In the genomic region with DNA sequence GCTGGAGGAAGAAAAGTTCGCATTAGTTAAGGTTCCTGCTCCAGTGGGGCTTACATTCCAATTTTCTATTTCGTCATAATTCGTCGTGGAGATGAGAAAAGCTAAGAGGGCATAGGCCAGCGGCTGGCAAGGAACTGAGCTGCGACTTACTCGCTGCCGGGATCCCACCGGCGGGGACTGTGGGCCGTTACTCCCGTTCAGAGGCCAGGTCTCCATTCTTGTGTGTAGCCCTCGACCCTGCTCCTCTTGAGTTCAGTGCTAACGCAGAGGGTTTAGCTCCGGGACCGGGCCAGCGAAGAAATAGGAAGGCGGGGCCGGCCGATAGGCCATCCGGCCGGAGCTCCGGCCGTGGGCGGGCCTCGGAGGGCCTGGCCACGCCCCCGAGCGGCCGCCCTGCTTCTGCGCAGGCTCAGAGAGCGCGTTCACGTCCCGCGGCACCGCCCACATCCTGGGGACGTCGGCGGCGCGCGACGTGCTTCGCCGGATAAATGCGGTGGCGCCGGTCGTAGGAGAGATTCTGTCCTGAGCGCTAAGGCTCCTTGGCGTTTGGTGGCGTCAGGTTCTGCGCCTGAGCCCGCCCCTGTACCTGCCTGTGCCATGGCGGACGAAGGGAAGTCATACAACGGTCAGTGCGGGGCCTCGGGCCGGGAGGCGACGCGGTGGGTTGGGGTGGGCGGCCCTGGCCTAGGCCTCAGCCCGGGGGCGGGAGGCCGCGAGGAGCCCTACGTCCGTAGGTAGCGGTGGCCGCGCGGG, we compare ENCODE assay signal across 8 mouse cellular contexts. TPM values are rescaled to one million over a fixed set of nuclear protein-coding genes. Genes with fewer than 3 reads are reported as not detected.
DNase-seq lines count a peak whose midpoint lies in the region; ATAC-seq and TF ChIP-seq lines count a peak whose summit lies in the region.

A gene (plus strand): TSS at position 439 of the 753 bp plus-strand sequence.

- TF ChIP-seq CTCF in testis, adult 2 months (IDR thresholded peaks at IDR 0.05; ENCODE audit: control insufficient read depth, insufficient read depth, insufficient replicate concordance, low read depth, low read length) = no peak

- peak; percentile 98 for TF ChIP-seq POLR2A in testis, adult 2 months (IDR thresholded peaks at IDR 0.05; ENCODE audit: control insufficient read depth, low read depth, low read length)

- peaks cover 3% of the 10 kb centered on the region; the same call in 1 of the 2 replicates for H3K36me3 ChIP-seq in forebrain, embryonic 11.5 days (ENCODE audit: control insufficient read depth, insufficient read depth, low read length)
- peaks cover 21% of the 10 kb centered on the region for H3K36me3 ChIP-seq in heart, embryonic 16.5 days (ENCODE audit: control insufficient read depth, insufficient read depth)
- peaks cover 29% of the 10 kb centered on the region for H3K36me3 ChIP-seq in liver, embryonic 16.5 days (ENCODE audit: control insufficient read depth, insufficient read depth)
- H3K36me3 ChIP-seq in neural tube, embryonic 13.5 days = peaks cover 38% of the 10 kb centered on the region
- no peaks in the 10 kb centered on the region; the same call in 1 of the 2 replicates for H3K36me3 ChIP-seq in testis, adult 2 months (ENCODE audit: control insufficient read depth, insufficient read depth, low read length)

- H3K4me2 ChIP-seq in forebrain, embryonic 11.5 days (ENCODE audit: low read depth, low read length, severe bottlenecking) = peak within 1 kb of the TSS; percentile 76
- H3K4me2 ChIP-seq in heart, embryonic 16.5 days (ENCODE audit: low read depth, low read length) = peak within 1 kb of the TSS; percentile 88
- peak within 1 kb of the TSS; percentile 80 for H3K4me2 ChIP-seq in liver, embryonic 16.5 days (ENCODE audit: low read depth, low read length)
- H3K4me2 ChIP-seq in neural tube, embryonic 13.5 days = peak within 1 kb of the TSS; percentile 88

- peaks cover 3% of the 10 kb centered on the region; the same call in 1 of the 2 replicates for H3K4me1 ChIP-seq in forebrain, embryonic 11.5 days (replicated peaks; ENCODE audit: control insufficient read depth, insufficient read depth, low read length)
- H3K4me1 ChIP-seq in heart, embryonic 16.5 days (ENCODE audit: control insufficient read depth, insufficient read depth, low read length) = peaks cover 22% of the 10 kb centered on the region
- H3K4me1 ChIP-seq in liver, embryonic 16.5 days (ENCODE audit: control insufficient read depth, low read depth, low read length) = peaks cover 25% of the 10 kb centered on the region
- H3K4me1 ChIP-seq in neural tube, embryonic 13.5 days (replicated peaks) = peaks cover 34% of the 10 kb centered on the region
- H3K4me1 ChIP-seq in testis, adult 2 months (ENCODE audit: control insufficient read depth, insufficient read depth, low read length) = no peaks in the 10 kb centered on the region; the same call in 1 of the 2 replicates

- peak; percentile 83 to 84 for DNase-seq in CD8-positive naive resting alpha-beta T cell, adult 2 months (ENCODE audit: low read depth in 2 of 2, low spot score in 2 of 2)
- DNase-seq in c-Kit-positive CD71-negative TER-119-negative erythroid progenitor cells, embryonic 14.5 days (ENCODE audit: low read depth) = peak; percentile 88
- DNase-seq in forebrain, embryonic 11.5 days (ENCODE audit: low spot score) = peak; percentile 96
- DNase-seq in kidney, postnatal 4 days = peak; percentile 97 to 98

- H3K9ac ChIP-seq in forebrain, embryonic 11.5 days (ENCODE audit: low read length) = peak within 1 kb of the TSS; percentile 90
- peak within 1 kb of the TSS; percentile 95 for H3K9ac ChIP-seq in heart, embryonic 16.5 days (ENCODE audit: low read length)
- peak within 1 kb of the TSS; percentile 99 for H3K9ac ChIP-seq in liver, embryonic 16.5 days (ENCODE audit: low read depth, low read length)
- peak within 1 kb of the TSS; percentile 95 for H3K9ac ChIP-seq in neural tube, embryonic 13.5 days

- ATAC-seq in forebrain, embryonic 11.5 days (replicated peaks; ENCODE audit: low FRiP score) = peak; percentile 94
- ATAC-seq in heart, embryonic 16.5 days (replicated peaks; ENCODE audit: extremely low read depth, insufficient read depth, low FRiP score) = peak; percentile 95
- ATAC-seq in liver, embryonic 16.5 days (ENCODE audit: low read depth) = peak; percentile 95
- peak; percentile 93 for ATAC-seq in neural tube, embryonic 13.5 days (ENCODE audit: low read depth)

- peak within 1 kb of the TSS; percentile 63 for H3K27ac ChIP-seq in forebrain, embryonic 11.5 days (ENCODE audit: low read depth, low read length)
- peak within 1 kb of the TSS; percentile 83 for H3K27ac ChIP-seq in heart, embryonic 16.5 days (ENCODE audit: low read length)
- H3K27ac ChIP-seq in liver, embryonic 16.5 days (ENCODE audit: low read length) = peak within 1 kb of the TSS; percentile 95
- peak within 1 kb of the TSS; percentile 87 for H3K27ac ChIP-seq in neural tube, embryonic 13.5 days (replicated peaks)
- H3K27ac ChIP-seq in testis, adult 2 months (ENCODE audit: control insufficient read depth, insufficient read depth, low read depth, low read length) = peak within 1 kb of the TSS; percentile 96

- no peaks in the 10 kb centered on the region for H3K27me3 ChIP-seq in forebrain, embryonic 11.5 days (ENCODE audit: control insufficient read depth, insufficient read depth, low read length)
- no peaks in the 10 kb centered on the region for H3K27me3 ChIP-seq in heart, embryonic 16.5 days (ENCODE audit: control insufficient read depth, insufficient read depth, low read length)
- H3K27me3 ChIP-seq in liver, embryonic 16.5 days (ENCODE audit: control insufficient read depth, insufficient read depth, low read depth, low read length) = no peaks in the 10 kb centered on the region
- no peaks in the 10 kb centered on the region for H3K27me3 ChIP-seq in neural tube, embryonic 13.5 days
- H3K27me3 ChIP-seq in testis, adult 2 months (ENCODE audit: control insufficient read depth, insufficient read depth, low read length) = no peaks in the 10 kb centered on the region

- under 1% methylated on average over 74 of the region's 75 CpGs for WGBS in forebrain, embryonic 11.5 days
- under 1% methylated on average over 75 of the region's 75 CpGs for WGBS in heart, embryonic 16.5 days
- WGBS in liver, embryonic 16.5 days (ENCODE audit: insufficient replicate concordance) = under 1% methylated on average over 75 of the region's 75 CpGs
- WGBS in neural tube, embryonic 13.5 days = under 1% methylated on average over 75 of the region's 75 CpGs

- peak within 1 kb of the TSS; percentile 95 for H3K4me3 ChIP-seq in forebrain, embryonic 11.5 days (ENCODE audit: low read depth, low read length)
- peak within 1 kb of the TSS; percentile 77 for H3K4me3 ChIP-seq in heart, embryonic 16.5 days (ENCODE audit: low read length)
- H3K4me3 ChIP-seq in liver, embryonic 16.5 days (ENCODE audit: low read depth, low read length) = peak within 1 kb of the TSS; percentile 98
- peak within 1 kb of the TSS; percentile 97 for H3K4me3 ChIP-seq in neural tube, embryonic 13.5 days
- peak within 1 kb of the TSS; percentile 94 for H3K4me3 ChIP-seq in testis, adult 2 months (ENCODE audit: control insufficient read depth, low read depth, low read length)

- no peaks in the 10 kb centered on the region for H3K9me3 ChIP-seq in forebrain, embryonic 11.5 days (ENCODE audit: control insufficient read depth, low read length)
- no peaks in the 10 kb centered on the region for H3K9me3 ChIP-seq in heart, embryonic 16.5 days (replicated peaks; ENCODE audit: control insufficient read depth, low read length)
- H3K9me3 ChIP-seq in liver, embryonic 16.5 days (replicated peaks; ENCODE audit: control insufficient read depth, low read length) = no peaks in the 10 kb centered on the region
- no peaks in the 10 kb centered on the region for H3K9me3 ChIP-seq in neural tube, embryonic 13.5 days

RNA-seq across cellular contexts. Expression of the gene that starts here (rescaled TPM):
- polyA plus RNA-seq in forebrain, embryonic 11.5 days (2014; fragmentation: Nextera tagmentation; extraction: Ambion mirVana) = 238 and 247 TPM in 2 replicates
- 134 and 145 TPM in 2 replicates for polyA plus RNA-seq in heart, embryonic 16.5 days (2015; fragmentation: Nextera tagmentation; extraction: Ambion mirVana)
- polyA plus RNA-seq in liver, embryonic 16.5 days (2015; fragmentation: Nextera tagmentation; extraction: Ambion mirVana) = 77.8 and 87.7 TPM in 2 replicates
- 161 and 192 TPM in 2 replicates for polyA plus RNA-seq in neural tube, embryonic 13.5 days (2015; fragmentation: Nextera tagmentation; extraction: Ambion mirVana)
- 166 and 174 TPM in 2 replicates for polyA plus RNA-seq in testis, adult 2 months (2012; rRNA removed)

Comparison
In these comparisons a context has a peak if more than half of its experiments do, and no peak if none do; other contexts are left out.
1. Peak in every context shown above with its lines: DNase-seq, ATAC-seq, H3K4me3 ChIP-seq and H3K27ac ChIP-seq.